Mouse (Mus musculus): ENCODE results near the gene Crybg3. TPM values are rescaled to one million over a fixed set of nuclear protein-coding genes. Genes with fewer than 3 reads are reported as not detected.
"Not testable (repeated sequence)": the region's sequence is repeated elsewhere in the genome, so short reads cannot be mapped to it uniquely, and the experiment has no call there.

The Crybg3 gene
- polyA plus RNA-seq, 1 experiment from 2014 or later = 2.6 TPM

GRCm38 (mm10) chr16:59471637-59472278, 129.0 kb downstream of the Crybg3 start, which contains the start of gene Riox2:
Riox2 (plus strand) TSS chr16:59471775.
- Histone ChIP-seq H3K4me2 (peak within 1 kb of the TSS; percentile 74), H3K9me3 (replicated peaks) (no peaks in the 10 kb centered on the region), H3K27me3 (no peaks in the 10 kb centered on the region), H3K4me3 (peak within 1 kb of the TSS; percentile 62), H3K36me3 (ENCODE audit: poor library complexity, severe bottlenecking) (peaks cover 6% of the 10 kb centered on the region; the same call in 1 of the 2 replicates), H3K27ac (no peak within 1 kb of the TSS), H3K4me1 (peaks cover 12% of the 10 kb centered on the region), H3K9ac (peak within 1 kb of the TSS; percentile 65)
- ATAC-seq = peak; percentile 97
- 2% methylated on average over 55 of the region's 56 CpGs for WGBS

DNA sequence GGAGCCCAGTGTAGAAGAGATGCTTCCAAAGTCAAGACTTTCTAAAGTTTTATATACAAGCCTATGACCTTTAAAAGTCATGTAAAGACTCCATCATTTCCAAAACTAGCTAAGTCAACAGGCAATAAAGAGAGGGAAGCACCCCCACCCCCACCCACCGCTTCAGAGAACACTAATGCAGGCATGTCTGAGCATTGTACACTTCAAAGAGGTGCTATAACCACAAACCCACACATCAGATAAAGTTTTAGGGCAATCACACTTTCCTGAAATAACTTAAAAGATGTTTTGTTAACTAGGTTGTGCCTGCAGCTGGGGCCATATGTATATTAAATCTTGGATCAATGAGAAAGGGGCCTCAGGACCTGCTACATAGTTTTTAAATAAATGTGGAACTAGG, 130.9 kb downstream of the Crybg3 start:
- no peak overlapping the region for H3K9ac ChIP-seq
- H3K4me2 ChIP-seq = no peak overlapping the region
- WGBS = 91% methylated on average over 1 of the region's 1 CpGs
- H3K9me3 ChIP-seq (replicated peaks) = no peaks in the 10 kb centered on the region
- no peak overlapping the region for H3K27ac ChIP-seq
- ATAC-seq = no peak
- H3K27me3 ChIP-seq = no peaks in the 10 kb centered on the region
- H3K4me1 ChIP-seq = peaks cover 12% of the 10 kb centered on the region
- no peaks in the 10 kb centered on the region for H3K36me3 ChIP-seq (ENCODE audit: poor library complexity, severe bottlenecking)
- H3K4me3 ChIP-seq = no peak overlapping the region

- Histone ChIP-seq H3K9me3 (replicated peaks) (0 out of 2 replicates have a peak, but pooled peaks cover 3% of the 10 kb centered on the region), H3K27me3 (no peaks in the 10 kb centered on the region), H3K4me1 (no peaks in the 10 kb centered on the region), H3K36me3 (ENCODE audit: poor library complexity, severe bottlenecking) (no peaks in the 10 kb centered on the region), H3K4me2 (no peak overlapping the region), H3K27ac (no peak overlapping the region), H3K9ac (no peak overlapping the region), H3K4me3 (no peak overlapping the region)
- 90% methylated on average over 6 of the region's 6 CpGs for WGBS
- ATAC-seq = no peak
Observed at GRCm38 (mm10) chr16:59463973-59464372, 136.8 kb downstream of the Crybg3 start.

DNA sequence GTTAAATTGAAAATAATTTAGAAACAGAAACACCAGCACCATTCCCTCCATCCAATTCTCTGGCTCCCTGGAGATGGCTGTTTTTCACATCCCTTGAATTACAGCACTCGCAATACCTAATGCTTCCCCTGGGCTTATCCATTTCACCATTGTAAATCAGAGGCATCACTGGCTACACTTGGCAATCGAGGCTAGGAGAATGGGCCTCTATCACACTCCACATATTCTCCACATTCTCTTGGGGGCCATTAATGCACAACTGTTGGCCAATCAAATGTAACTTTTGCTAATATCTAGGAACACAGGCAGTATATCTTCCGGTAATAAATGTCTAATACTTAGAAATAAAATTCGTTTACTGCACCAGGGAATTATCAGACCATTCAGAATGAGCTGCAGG, 137.2 kb downstream of the Crybg3 start:
- WGBS = 83% methylated on average over 4 of the region's 4 CpGs
- H3K9me3 ChIP-seq (replicated peaks) = 0 out of 2 replicates have a peak, but pooled peaks cover 3% of the 10 kb centered on the region
- no peak for ATAC-seq
- H3K27me3 ChIP-seq = no peaks in the 10 kb centered on the region
- no peaks in the 10 kb centered on the region for H3K4me1 ChIP-seq
- no peak overlapping the region for H3K4me3 ChIP-seq
- H3K36me3 ChIP-seq (ENCODE audit: poor library complexity, severe bottlenecking) = no peaks in the 10 kb centered on the region
- H3K9ac ChIP-seq = no peak overlapping the region
- no peak overlapping the region for H3K27ac ChIP-seq
- no peak overlapping the region for H3K4me2 ChIP-seq

DNA sequence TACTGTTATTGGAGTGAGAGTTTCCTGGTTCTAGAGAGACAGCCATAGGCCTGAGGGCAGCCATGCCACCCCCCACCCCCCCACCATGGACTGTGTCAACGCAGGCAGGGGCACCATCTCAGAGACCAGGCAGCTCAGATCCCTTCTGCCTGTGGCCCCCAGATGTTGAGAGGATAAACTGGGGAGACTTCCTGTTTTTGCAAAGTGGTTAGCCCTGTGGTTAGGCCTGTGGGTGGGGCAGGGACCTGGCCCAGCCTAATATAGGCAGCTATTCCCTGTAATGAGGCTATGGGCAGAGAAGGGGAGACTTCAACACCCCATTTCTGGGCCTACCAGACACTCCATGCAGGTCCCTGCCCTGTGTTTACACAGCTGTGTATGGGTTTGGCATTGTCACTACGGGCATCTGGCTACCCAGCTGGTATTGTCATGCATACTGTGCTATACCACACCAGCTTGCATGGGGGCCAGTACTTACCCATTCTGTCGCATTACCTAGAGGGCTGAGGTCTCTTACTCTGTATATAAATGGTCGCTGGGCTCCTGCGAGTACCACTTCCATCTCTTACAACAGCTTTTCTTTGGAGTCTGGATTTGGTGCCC, 141.4 kb downstream of the Crybg3 start:
- WGBS = 89% methylated on average over 5 of the region's 5 CpGs
- H3K36me3 ChIP-seq (ENCODE audit: poor library complexity, severe bottlenecking); H3K27ac ChIP-seq; ATAC-seq; H3K9ac ChIP-seq; H3K27me3 ChIP-seq; H3K4me2 ChIP-seq; H3K4me1 ChIP-seq; H3K9me3 ChIP-seq (replicated peaks); H3K4me3 ChIP-seq: not testable (repeated sequence)

GRCm38 (mm10) chr16:59451813-59452212, 149.0 kb downstream of the Crybg3 start:
- Histone ChIP-seq H3K4me3 (no peak overlapping the region), H3K36me3 (ENCODE audit: poor library complexity, severe bottlenecking) (no peaks in the 10 kb centered on the region), H3K27ac (no peak overlapping the region), H3K27me3 (no peaks in the 10 kb centered on the region), H3K9ac (no peak overlapping the region), H3K9me3 (replicated peaks) (no peaks in the 10 kb centered on the region), H3K4me2 (no peak overlapping the region), H3K4me1 (no peaks in the 10 kb centered on the region)
- no peak for ATAC-seq
- WGBS = 91% methylated on average over 5 of the region's 5 CpGs

- no peaks in the 10 kb centered on the region for H3K4me1 ChIP-seq
- H3K4me2 ChIP-seq = no peak overlapping the region
- H3K9ac ChIP-seq = no peak overlapping the region
- no peak for ATAC-seq
- H3K9me3 ChIP-seq (replicated peaks) = no peaks in the 10 kb centered on the region
- H3K27ac ChIP-seq = no peak overlapping the region
- H3K27me3 ChIP-seq = no peaks in the 10 kb centered on the region
- H3K36me3 ChIP-seq (ENCODE audit: poor library complexity, severe bottlenecking) = no peaks in the 10 kb centered on the region
- H3K4me3 ChIP-seq = no peak overlapping the region
Observed at GRCm38 (mm10) chr16:59449092-59449491, 151.7 kb downstream of the Crybg3 start.

- no peaks in the 10 kb centered on the region for H3K4me1 ChIP-seq
- 91% methylated on average over 1 of the region's 1 CpGs for WGBS
- no peaks in the 10 kb centered on the region for H3K9me3 ChIP-seq (replicated peaks)
- no peak overlapping the region for H3K4me2 ChIP-seq
- H3K4me3 ChIP-seq = no peak overlapping the region
- ATAC-seq = no peak
- H3K27me3 ChIP-seq = no peaks in the 10 kb centered on the region
- H3K9ac ChIP-seq = no peak overlapping the region
- no peaks in the 10 kb centered on the region for H3K36me3 ChIP-seq (ENCODE audit: poor library complexity, severe bottlenecking)
- H3K27ac ChIP-seq = no peak overlapping the region
Observed at GRCm38 (mm10) chr16:59448181-59448580, 152.6 kb downstream of the Crybg3 start.

GRCm38 (mm10) chr16:59444880-59445559, 155.8 kb downstream of the Crybg3 start:
- Histone ChIP-seq H3K9ac (no peak overlapping the region), H3K4me2 (no peak overlapping the region), H3K4me3 (no peak overlapping the region), H3K36me3 (ENCODE audit: poor library complexity, severe bottlenecking) (no peaks in the 10 kb centered on the region), H3K4me1 (no peaks in the 10 kb centered on the region), H3K27ac (no peak overlapping the region), H3K9me3 (replicated peaks) (no peaks in the 10 kb centered on the region), H3K27me3 (no peaks in the 10 kb centered on the region)
- ATAC-seq = no peak
- WGBS = 87% methylated on average over 7 of the region's 7 CpGs

Other genes with a start within 250 kb of the Crybg3 start
- gene Olfr209, start 237.0 kb downstream of the Crybg3 start, polyA plus RNA-seq (2015; fragmentation: Nextera tagmentation; extraction: Ambion mirVana) = not detected in 2 replicates
- gene Gabrr3, start 193.6 kb downstream of the Crybg3 start, polyA plus RNA-seq (2015; fragmentation: Nextera tagmentation; extraction: Ambion mirVana) = 0.06 and 0.10 TPM in 2 replicates
- gene Riox2, start 129.2 kb downstream of the Crybg3 start, polyA plus RNA-seq (2015; fragmentation: Nextera tagmentation; extraction: Ambion mirVana) = 15.4 and 17.7 TPM in 2 replicates
- gene Arl6, start 38.4 kb upstream of the Crybg3 start, polyA plus RNA-seq (2015; fragmentation: Nextera tagmentation; extraction: Ambion mirVana) = 53.5 and 53.8 TPM in 2 replicates

All from forebrain, embryonic 13.5 days (tissue).